Comparison of ENCODE assay signal across 11 mouse cellular contexts in genomic region chr17:10410597-10411476, GRCm38 (mm10).
"Had no signal": no experiment of that assay in that cellular context is flagged by ENCODE, and none has a peak within 500 bp of the region (broad histone marks: within the 10 kb centered on the region; RNA-seq: fewer than 3 reads in every experiment).

No protein-coding gene starts in this region.

- H3K36me3 ChIP-seq: limb, embryonic 10.5 days; liver, embryonic 15.5 days; midbrain, embryonic 13.5 days; neural tube, embryonic 12.5 days had no signal

- H3K4me1 ChIP-seq: liver, embryonic 15.5 days had no signal

- H3K9me3 ChIP-seq: limb, embryonic 10.5 days; liver, embryonic 15.5 days; midbrain, embryonic 13.5 days; neural tube, embryonic 12.5 days had no signal

- H3K27me3 ChIP-seq: liver, embryonic 15.5 days; midbrain, embryonic 13.5 days; neural tube, embryonic 12.5 days had no signal

- DNase-seq: kidney, postnatal 25 days; lung, adult 2 months; thymus, adult 2 months; thymus, postnatal 25 days had no signal

- ATAC-seq: midbrain, embryonic 13.5 days had no signal

- H3K4me3 ChIP-seq: left cerebral cortex, adult 2 months; limb, embryonic 10.5 days; liver, embryonic 15.5 days; midbrain, embryonic 13.5 days; neural tube, embryonic 12.5 days had no signal

- H3K27ac ChIP-seq: left cerebral cortex, adult 2 months; limb, embryonic 10.5 days; liver, embryonic 15.5 days; midbrain, embryonic 13.5 days; neural tube, embryonic 12.5 days; stomach, postnatal 0 days had no signal

- H3K4me2 ChIP-seq: liver, embryonic 11.5 days; liver, embryonic 15.5 days; midbrain, embryonic 13.5 days; neural tube, embryonic 12.5 days had no signal

- H3K9ac ChIP-seq: liver, embryonic 15.5 days; midbrain, embryonic 13.5 days; neural tube, embryonic 12.5 days had no signal
